Mouse (Mus musculus): Measurements from ENCODE around the gene Morn3. TPM values are rescaled to one million over a fixed set of nuclear protein-coding genes. Genes with fewer than 3 reads are reported as not detected.

Gene Morn3
- total RNA-seq (2017), result not detected in 2 replicates

- ATAC-seq (ENCODE audit: extremely low read depth, insufficient number of reproducible peaks, low FRiP score, poor library complexity, severe bottlenecking), result no peak
Observed at GRCm38 (mm10) chr5:123046916-123047315, at the start of gene Morn3. Morn3 (minus strand) TSS chr5:123047016.

GRCm38 (mm10) chr5:123096299-123096698, 49.5 kb upstream of the Morn3 start:
- ATAC-seq (ENCODE audit: extremely low read depth, insufficient number of reproducible peaks, low FRiP score, poor library complexity, severe bottlenecking), result no peak

- no peak for ATAC-seq (ENCODE audit: extremely low read depth, insufficient number of reproducible peaks, low FRiP score, poor library complexity, severe bottlenecking)
Observed at GRCm38 (mm10) chr5:123094238-123094991, 47.6 kb upstream of the Morn3 start.

GRCm38 (mm10) chr5:123093077-123093633, 46.3 kb upstream of the Morn3 start:
- no peak for ATAC-seq (ENCODE audit: extremely low read depth, insufficient number of reproducible peaks, low FRiP score, poor library complexity, severe bottlenecking)

GRCm38 (mm10) chr5:123090560-123091306, 43.9 kb upstream of the Morn3 start:
- ATAC-seq (ENCODE audit: extremely low read depth, insufficient number of reproducible peaks, low FRiP score, poor library complexity, severe bottlenecking), result no peak

GRCm38 (mm10) chr5:123088784-123089183, 42.0 kb upstream of the Morn3 start:
- ATAC-seq (ENCODE audit: extremely low read depth, insufficient number of reproducible peaks, low FRiP score, poor library complexity, severe bottlenecking), result no peak

- no peak for ATAC-seq (ENCODE audit: extremely low read depth, insufficient number of reproducible peaks, low FRiP score, poor library complexity, severe bottlenecking)
Observed at GRCm38 (mm10) chr5:123086501-123086900, 39.7 kb upstream of the Morn3 start.

- ATAC-seq (ENCODE audit: extremely low read depth, insufficient number of reproducible peaks, low FRiP score, poor library complexity, severe bottlenecking), result no peak
Observed at GRCm38 (mm10) chr5:123083340-123084050, 36.7 kb upstream of the Morn3 start.

GRCm38 (mm10) chr5:123080510-123080909, 33.7 kb upstream of the Morn3 start:
- ATAC-seq (ENCODE audit: extremely low read depth, insufficient number of reproducible peaks, low FRiP score, poor library complexity, severe bottlenecking), result no peak

GRCm38 (mm10) chr5:123080041-123080440, 33.2 kb upstream of the Morn3 start:
- no peak for ATAC-seq (ENCODE audit: extremely low read depth, insufficient number of reproducible peaks, low FRiP score, poor library complexity, severe bottlenecking)

- no peak for ATAC-seq (ENCODE audit: extremely low read depth, insufficient number of reproducible peaks, low FRiP score, poor library complexity, severe bottlenecking)
Observed at GRCm38 (mm10) chr5:123079568-123079967, 32.8 kb upstream of the Morn3 start.

GRCm38 (mm10) chr5:123076419-123077281, 29.8 kb upstream of the Morn3 start:
- ATAC-seq (ENCODE audit: extremely low read depth, insufficient number of reproducible peaks, low FRiP score, poor library complexity, severe bottlenecking), result peak; percentile 8; the same call in 1 of the 2 replicates

- peak; percentile 66 for ATAC-seq (ENCODE audit: extremely low read depth, insufficient number of reproducible peaks, low FRiP score, poor library complexity, severe bottlenecking)
Observed at GRCm38 (mm10) chr5:123075576-123076418, 29.0 kb upstream of the Morn3 start.

- no peak for ATAC-seq (ENCODE audit: extremely low read depth, insufficient number of reproducible peaks, low FRiP score, poor library complexity, severe bottlenecking)
Observed at GRCm38 (mm10) chr5:123068714-123069113, 21.9 kb upstream of the Morn3 start.

GRCm38 (mm10) chr5:123068115-123068514, 21.3 kb upstream of the Morn3 start, which contains the start of gene Tmem120b:
Tmem120b (plus strand) TSS chr5:123068415.
- ATAC-seq (ENCODE audit: extremely low read depth, insufficient number of reproducible peaks, low FRiP score, poor library complexity, severe bottlenecking), result no peak

- ATAC-seq (ENCODE audit: extremely low read depth, insufficient number of reproducible peaks, low FRiP score, poor library complexity, severe bottlenecking), result peak; percentile 69; the same call in 1 of the 2 replicates
Observed at GRCm38 (mm10) chr5:123067395-123067995, 20.7 kb upstream of the Morn3 start.

GRCm38 (mm10) chr5:123064207-123064606, 17.4 kb upstream of the Morn3 start:
- peak; percentile 53; the same call in 1 of the 2 replicates for ATAC-seq (ENCODE audit: extremely low read depth, insufficient number of reproducible peaks, low FRiP score, poor library complexity, severe bottlenecking)
